In the genomic region with DNA sequence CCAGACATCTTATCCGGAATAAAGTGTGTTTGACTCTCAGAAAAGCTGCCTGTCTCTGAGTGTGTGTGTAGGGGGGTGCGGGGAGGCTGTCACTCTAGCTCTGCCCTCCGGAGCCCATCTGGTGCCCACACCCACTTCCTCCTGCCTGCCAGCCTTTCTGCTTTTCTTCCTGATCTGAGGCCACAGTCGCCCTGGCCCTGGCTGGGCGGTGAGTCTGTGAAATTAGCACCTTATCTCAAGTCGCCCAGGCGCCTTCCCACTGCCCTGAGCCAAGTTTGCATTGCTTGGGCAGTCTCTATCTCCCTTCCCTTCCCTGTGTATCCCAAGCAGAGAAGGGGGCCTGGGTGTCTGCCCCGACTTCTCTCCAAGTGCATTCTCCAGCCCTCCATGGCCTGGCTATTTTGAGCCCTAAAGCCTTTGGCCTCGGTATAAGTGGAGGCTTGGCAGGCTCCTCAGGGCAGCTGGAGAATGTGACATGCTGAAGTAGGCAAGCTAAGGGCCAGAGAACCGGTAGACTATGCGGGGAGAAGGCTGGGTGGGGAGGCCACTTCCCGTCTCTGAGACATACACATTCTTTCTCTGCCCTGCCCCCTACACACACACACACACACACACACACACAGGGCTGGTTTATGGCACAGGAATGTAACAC, we compare ENCODE assay signal across 8 mouse cellular contexts. TPM values are rescaled to one million over a fixed set of nuclear protein-coding genes. Genes with fewer than 3 reads are reported as not detected.
DNase-seq lines count a peak whose midpoint lies in the region; ATAC-seq and TF ChIP-seq lines count a peak whose summit lies in the region.

No protein-coding gene starts in this region.

- peak overlapping the region; percentile 61 for H3K9ac ChIP-seq in intestine, embryonic 16.5 days (ENCODE audit: low read depth, low read length)
- peak overlapping the region; percentile 14 for H3K9ac ChIP-seq in lung, embryonic 14.5 days

- no peak overlapping the region for H3K4me3 ChIP-seq in C2C12 (ENCODE audit: insufficient read depth, poor library complexity, severe bottlenecking)
- no peak overlapping the region for H3K4me3 ChIP-seq in intestine, embryonic 16.5 days (ENCODE audit: low read length)
- no peak overlapping the region for H3K4me3 ChIP-seq in lung, embryonic 14.5 days (ENCODE audit: low read depth, low read length)

- ATAC-seq in intestine, embryonic 16.5 days: peak; percentile 81
- peak; percentile 65 for ATAC-seq in lung, embryonic 14.5 days (ENCODE audit: insufficient read depth)

- WGBS in intestine, embryonic 16.5 days: 17% methylated on average over 12 of the region's 12 CpGs
- WGBS in lung, embryonic 14.5 days: 13% methylated on average over 12 of the region's 12 CpGs

- TF ChIP-seq CTCF in C2C12 (IDR thresholded peaks at IDR 0.05; ENCODE audit: control insufficient read depth, insufficient read depth, insufficient read length): no peak
- no peak for TF ChIP-seq CTCF in lung, embryonic 14.5 days (IDR thresholded peaks at IDR 0.05; ENCODE audit: low read depth)

- H3K36me3 ChIP-seq in C2C12 (ENCODE audit: control insufficient read depth, insufficient read depth): no peaks in the 10 kb centered on the region
- no peaks in the 10 kb centered on the region for H3K36me3 ChIP-seq in intestine, embryonic 16.5 days (ENCODE audit: control insufficient read depth, insufficient read depth, low read length)
- H3K36me3 ChIP-seq in lung, embryonic 14.5 days (ENCODE audit: insufficient read depth): peaks cover 23% of the 10 kb centered on the region

- H3ac ChIP-seq in C2C12 (ENCODE audit: control insufficient read depth, insufficient read length, low read depth): no peak overlapping the region

- peak overlapping the region; percentile 29; the same call in 1 of the 2 replicates for H3K4me2 ChIP-seq in intestine, embryonic 16.5 days (ENCODE audit: low read depth, low read length)
- H3K4me2 ChIP-seq in lung, embryonic 14.5 days: peak overlapping the region; percentile 32

- no peaks in the 10 kb centered on the region for H3K79me2 ChIP-seq in C2C12 (ENCODE audit: control insufficient read depth, insufficient read depth)

- no peaks in the 10 kb centered on the region for H3K9me3 ChIP-seq in intestine, embryonic 16.5 days (ENCODE audit: control insufficient read depth, low read length)
- H3K9me3 ChIP-seq in lung, embryonic 14.5 days (ENCODE audit: low read depth, low read length): no peaks in the 10 kb centered on the region

- H3K27ac ChIP-seq in intestine, embryonic 16.5 days (ENCODE audit: low read length): peak overlapping the region; percentile 99
- peak overlapping the region; percentile 96 for H3K27ac ChIP-seq in lung, embryonic 14.5 days (ENCODE audit: low read depth)

- peak; percentile 85 for DNase-seq in MN1 (ENCODE audit: low spot score)
- peak; percentile 65 to 67 for DNase-seq in cerebellum, postnatal 36 days
- DNase-seq in heart, adult 11 months: peak; percentile 99
- peak; percentile 72 for DNase-seq in lung, embryonic 14.5 days
- peak; percentile 44 for DNase-seq in ovary, postnatal 14 days (ENCODE audit: low spot score)
- DNase-seq in retina, embryonic 14.5 days (ENCODE audit: low spot score): no peak

- H3K79me3 ChIP-seq in C2C12 (ENCODE audit: low read depth): no peaks in the 10 kb centered on the region

- no peaks in the 10 kb centered on the region for H3K27me3 ChIP-seq in C2C12 (ENCODE audit: control insufficient read depth, insufficient read depth, insufficient read length)
- H3K27me3 ChIP-seq in intestine, embryonic 16.5 days (replicated peaks; ENCODE audit: control insufficient read depth, insufficient read depth, low read length): no peaks in the 10 kb centered on the region
- H3K27me3 ChIP-seq in lung, embryonic 14.5 days (ENCODE audit: insufficient read depth, low read length): 0 out of 2 replicates have a peak, but pooled peaks cover 2% of the 10 kb centered on the region

- peaks cover 62% of the 10 kb centered on the region for H3K4me1 ChIP-seq in intestine, embryonic 16.5 days (ENCODE audit: control insufficient read depth, insufficient read depth, low read length)
- H3K4me1 ChIP-seq in lung, embryonic 14.5 days (ENCODE audit: insufficient read depth): peaks cover 35% of the 10 kb centered on the region

TF ChIP-seq in C2C12, 6 proteins besides CTCF, POLR2A, EP300 and RAD21:
- TF ChIP-seq CEBPB (IDR thresholded peaks at IDR 0.05; ENCODE audit: low read depth): no peak
- TF ChIP-seq MAX (IDR thresholded peaks at IDR 0.05): no peak
- peak; percentile 19 for TF ChIP-seq MYOD1 (IDR thresholded peaks at IDR 0.05; ENCODE audit: control insufficient read depth, insufficient read length, low read depth)
- TF ChIP-seq MYOG (IDR thresholded peaks at IDR 0.05; ENCODE audit: control insufficient read depth, extremely low read depth, insufficient read length): no peak
- no peak for TF ChIP-seq USF1 (IDR thresholded peaks at IDR 0.05; ENCODE audit: low read depth)
- TF ChIP-seq FOSL1 (IDR thresholded peaks at IDR 0.05; ENCODE audit: insufficient read depth, low read length, poor library complexity, severe bottlenecking): no peak

RNA-seq across cellular contexts. Expression of gene Naglu, which starts 6.0 kb away (rescaled TPM):
- 7.3 TPM for polyA plus RNA-seq in C2C12 (2012; fragmentation: generic; extraction: Trizol)
- 14.7 and 18.2 TPM in 2 replicates for polyA plus RNA-seq in intestine, embryonic 16.5 days (2015; fragmentation: Nextera tagmentation; extraction: Ambion mirVana)
- polyA plus RNA-seq in lung, embryonic 14.5 days (2014; fragmentation: Nextera tagmentation; extraction: Ambion mirVana): 13.2 and 14.0 TPM in 2 replicates

RNA-seq across cellular contexts. Expression of gene Hsd17b1, which starts 14.4 kb away (rescaled TPM):
- polyA plus RNA-seq in C2C12 (2012; fragmentation: generic; extraction: Trizol): not detected
- polyA plus RNA-seq in intestine, embryonic 16.5 days (2015; fragmentation: Nextera tagmentation; extraction: Ambion mirVana): 0.10 and 0.16 TPM in 2 replicates
- polyA plus RNA-seq in lung, embryonic 14.5 days (2014; fragmentation: Nextera tagmentation; extraction: Ambion mirVana): not detected in 2 replicates

RNA-seq across cellular contexts. Expression of gene Coasy, which starts 18.6 kb away (rescaled TPM):
- 31.0 TPM for polyA plus RNA-seq in C2C12 (2012; fragmentation: generic; extraction: Trizol)
- polyA plus RNA-seq in intestine, embryonic 16.5 days (2015; fragmentation: Nextera tagmentation; extraction: Ambion mirVana): 44.4 and 47.1 TPM in 2 replicates
- 37.9 and 38.0 TPM in 2 replicates for polyA plus RNA-seq in lung, embryonic 14.5 days (2014; fragmentation: Nextera tagmentation; extraction: Ambion mirVana)

RNA-seq across cellular contexts. Expression of gene Mlx, which starts 23.3 kb away (rescaled TPM):
- polyA plus RNA-seq in C2C12 (2012; fragmentation: generic; extraction: Trizol): 39.7 TPM
- 78.6 and 87.5 TPM in 2 replicates for polyA plus RNA-seq in intestine, embryonic 16.5 days (2015; fragmentation: Nextera tagmentation; extraction: Ambion mirVana)
- 39.1 and 40.5 TPM in 2 replicates for polyA plus RNA-seq in lung, embryonic 14.5 days (2014; fragmentation: Nextera tagmentation; extraction: Ambion mirVana)

RNA-seq across cellular contexts. Expression of gene Psmc3ip, which starts 31.4 kb away (rescaled TPM):
- 24.0 TPM for polyA plus RNA-seq in C2C12 (2012; fragmentation: generic; extraction: Trizol)
- 15.0 and 18.1 TPM in 2 replicates for polyA plus RNA-seq in intestine, embryonic 16.5 days (2015; fragmentation: Nextera tagmentation; extraction: Ambion mirVana)
- polyA plus RNA-seq in lung, embryonic 14.5 days (2014; fragmentation: Nextera tagmentation; extraction: Ambion mirVana): 39.9 and 44.1 TPM in 2 replicates
